Mouse (Mus musculus): Measurements from ENCODE around the gene Ttf1.

Gene Ttf1

DNA sequence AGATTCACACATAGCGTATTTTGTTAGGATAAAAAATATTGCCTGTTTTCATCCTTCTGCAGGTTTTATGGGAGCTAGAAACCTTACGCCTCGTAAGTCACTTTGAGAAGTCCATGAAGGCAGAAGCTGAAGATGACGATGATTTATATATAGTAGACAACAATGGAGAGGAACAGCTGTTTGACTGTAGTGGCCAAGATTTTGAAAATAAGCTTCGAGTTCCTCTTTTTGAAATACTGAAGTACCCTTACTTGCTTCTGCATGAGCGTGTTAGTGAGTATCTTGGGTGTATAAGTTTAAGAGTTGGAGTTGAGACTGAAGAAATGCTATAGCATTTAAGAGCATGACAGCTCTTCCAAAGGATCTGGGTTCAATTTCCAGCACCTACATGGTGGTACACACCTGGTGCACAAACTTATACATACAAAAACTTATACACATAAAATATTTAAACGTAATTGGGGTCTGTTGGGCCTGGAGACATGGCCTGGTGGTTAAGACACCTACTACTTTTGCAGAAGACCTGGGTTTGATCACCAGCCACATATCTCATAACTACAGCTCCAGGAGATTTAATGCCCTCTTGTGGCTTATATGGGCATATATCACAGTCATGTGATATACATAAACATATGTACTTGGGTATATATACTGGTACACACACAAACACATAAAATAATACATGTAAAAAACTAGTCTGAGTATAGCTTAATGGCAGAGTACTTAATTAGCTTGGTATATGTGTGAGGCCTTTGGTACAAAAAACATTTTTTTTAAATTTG lies 70.2 kb downstream of the Ttf1 start:
- DNase-seq, result no peak

DNA sequence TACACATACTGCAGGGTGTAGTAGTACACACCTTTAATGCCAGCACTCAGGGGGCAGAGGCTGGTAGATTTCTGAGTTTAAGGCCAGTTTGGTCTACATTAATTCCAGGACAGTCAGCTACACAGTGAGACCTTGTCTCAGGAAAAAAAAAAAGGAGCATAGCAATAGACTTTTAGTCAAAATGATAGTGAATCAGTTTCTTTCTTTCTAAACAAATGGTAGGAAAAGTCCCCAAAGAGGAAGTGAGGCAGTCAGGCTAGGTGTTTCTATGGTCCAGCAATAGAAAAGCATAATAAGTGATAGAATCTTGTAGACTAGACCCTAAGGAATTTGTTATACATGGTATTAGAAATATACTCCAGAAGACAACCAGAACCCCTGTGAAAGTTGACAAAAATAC lies 75.1 kb downstream of the Ttf1 start:
- DNase-seq, result no peak

Data from cerebellum, postnatal 25 days (tissue).